Mouse (Mus musculus): ENCODE data around the gene 1810046K07Rik. TPM values are rescaled to one million over a fixed set of nuclear protein-coding genes. Genes with fewer than 3 reads are reported as not detected.

Gene 1810046K07Rik
- not detected in 2 replicates for polyA plus RNA-seq (2015; fragmentation: Nextera tagmentation; extraction: Ambion mirVana)

DNA sequence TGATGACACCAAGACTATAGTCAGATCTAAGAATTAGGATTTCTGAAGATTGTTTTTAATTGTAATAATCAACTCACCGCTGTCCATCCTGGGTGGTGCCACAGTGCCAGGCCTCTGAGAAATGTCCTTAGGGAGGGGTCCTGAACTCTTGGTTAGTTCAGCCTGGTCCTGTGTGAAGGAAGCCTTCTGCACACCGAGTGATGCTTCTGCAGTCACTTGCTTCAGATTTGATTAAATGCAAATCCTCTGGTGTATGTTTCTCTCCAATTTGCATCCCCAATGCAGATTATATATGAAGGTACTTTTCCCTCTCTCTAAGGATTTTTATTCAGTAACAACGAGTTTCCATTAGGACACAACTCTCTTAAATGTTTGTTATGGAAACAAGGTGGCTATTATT lies at the start of gene 1810046K07Rik:
Gene 1810046K07Rik (minus strand): TSS at position 187 of the 400 bp plus-strand sequence.
- no peak within 1 kb of the TSS for H3K4me3 ChIP-seq (replicated peaks)
- no peak for DNase-seq
- H3K9ac ChIP-seq = no peak within 1 kb of the TSS
- no peaks in the 10 kb centered on the region for H3K36me3 ChIP-seq
- ATAC-seq (ENCODE audit: low read depth) = no peak
- WGBS (ENCODE audit: insufficient replicate concordance) = 67% methylated on average over 3 of the region's 3 CpGs
- no peak within 1 kb of the TSS for H3K27ac ChIP-seq
- no peaks in the 10 kb centered on the region for H3K9me3 ChIP-seq (replicated peaks)
- no peak within 1 kb of the TSS for H3K4me2 ChIP-seq
- H3K4me1 ChIP-seq (replicated peaks) = no peaks in the 10 kb centered on the region
- H3K27me3 ChIP-seq = no peaks in the 10 kb centered on the region

DNA sequence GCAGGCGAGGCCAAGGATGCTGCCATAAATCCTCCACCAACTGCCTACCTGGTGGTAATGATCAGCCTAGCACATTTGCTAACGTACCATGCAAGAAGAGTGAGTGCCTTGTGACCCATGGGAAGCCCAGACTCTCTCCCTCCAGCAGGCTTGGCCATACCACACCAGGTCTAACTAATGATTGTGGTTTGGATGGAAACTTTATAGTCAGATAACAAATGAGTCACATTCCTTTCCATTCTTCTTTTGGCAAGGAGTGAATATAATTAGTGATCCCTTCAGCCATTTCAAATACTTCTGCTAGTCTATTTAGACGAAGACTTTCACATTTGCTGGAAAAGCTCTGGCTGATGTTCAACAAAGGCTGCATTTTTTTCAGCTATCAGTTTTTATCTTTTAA lies 40.8 kb upstream of the 1810046K07Rik start:
- Histone ChIP-seq H3K4me3 (replicated peaks) (no peak overlapping the region), H3K36me3 (no peaks in the 10 kb centered on the region), H3K9ac (no peak overlapping the region), H3K4me1 (replicated peaks) (no peaks in the 10 kb centered on the region), H3K4me2 (no peak overlapping the region), H3K9me3 (replicated peaks) (no peaks in the 10 kb centered on the region), H3K27ac (no peak overlapping the region), H3K27me3 (no peaks in the 10 kb centered on the region)
- WGBS (ENCODE audit: insufficient replicate concordance) = 57% methylated on average over 3 of the region's 3 CpGs
- ATAC-seq (ENCODE audit: low read depth) = no peak
- DNase-seq = no peak

DNA sequence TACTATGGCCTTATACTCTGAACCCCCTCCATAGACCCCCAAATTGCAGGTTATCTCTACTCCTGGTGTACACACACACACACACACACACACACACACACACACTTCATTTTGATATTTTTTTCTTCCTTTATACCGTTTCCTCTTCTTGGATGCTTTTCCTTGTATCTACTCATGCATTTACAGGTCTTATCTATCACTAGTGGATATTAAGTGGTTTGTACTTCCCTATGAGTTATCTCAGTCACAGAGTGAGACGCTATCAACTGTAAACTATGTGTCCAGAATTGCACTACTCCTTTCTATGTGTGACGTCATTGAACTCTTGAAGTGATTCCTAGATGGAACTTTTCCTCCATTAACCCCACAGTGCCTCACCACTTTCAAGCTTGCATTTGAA lies 38.4 kb upstream of the 1810046K07Rik start:
- H3K36me3 ChIP-seq = no peaks in the 10 kb centered on the region
- no peak overlapping the region for H3K4me3 ChIP-seq (replicated peaks)
- H3K4me2 ChIP-seq = no peak overlapping the region
- DNase-seq (no peak), ATAC-seq (ENCODE audit: low read depth) (no peak)
- H3K27me3 ChIP-seq = no peaks in the 10 kb centered on the region
- no peak overlapping the region for H3K27ac ChIP-seq
- WGBS (ENCODE audit: insufficient replicate concordance) = 48% methylated on average over 3 of the region's 3 CpGs
- no peak overlapping the region for H3K9ac ChIP-seq
- H3K4me1 ChIP-seq (replicated peaks) = no peaks in the 10 kb centered on the region
- no peaks in the 10 kb centered on the region for H3K9me3 ChIP-seq (replicated peaks)

DNA sequence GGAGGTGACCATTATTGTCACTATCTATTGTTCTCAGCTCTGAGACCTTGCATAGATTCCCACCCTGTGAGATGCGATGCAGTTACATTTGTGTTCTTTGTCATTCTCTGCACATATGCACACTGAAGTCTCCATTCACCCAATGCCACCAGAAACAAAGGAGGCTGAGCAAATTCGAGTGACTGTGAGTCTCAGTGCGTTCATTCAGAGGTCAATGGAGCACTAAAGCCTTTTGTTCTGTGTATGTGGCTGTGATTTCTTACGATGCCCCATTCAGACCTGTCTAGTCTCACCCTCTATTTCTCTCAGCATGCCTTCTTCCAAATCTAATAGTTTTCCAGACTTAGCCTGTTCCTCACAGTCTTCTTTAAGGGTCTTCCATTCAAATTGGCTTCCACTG lies 35.3 kb upstream of the 1810046K07Rik start:
- Histone ChIP-seq H3K4me3 (replicated peaks) (no peak overlapping the region), H3K27ac (no peak overlapping the region), H3K4me2 (no peak overlapping the region), H3K36me3 (no peaks in the 10 kb centered on the region), H3K9me3 (replicated peaks) (no peaks in the 10 kb centered on the region), H3K4me1 (replicated peaks) (no peaks in the 10 kb centered on the region), H3K9ac (no peak overlapping the region), H3K27me3 (no peaks in the 10 kb centered on the region)
- WGBS (ENCODE audit: insufficient replicate concordance) = 59% methylated on average over 4 of the region's 4 CpGs
- DNase-seq (no peak), ATAC-seq (ENCODE audit: low read depth) (no peak)

DNA sequence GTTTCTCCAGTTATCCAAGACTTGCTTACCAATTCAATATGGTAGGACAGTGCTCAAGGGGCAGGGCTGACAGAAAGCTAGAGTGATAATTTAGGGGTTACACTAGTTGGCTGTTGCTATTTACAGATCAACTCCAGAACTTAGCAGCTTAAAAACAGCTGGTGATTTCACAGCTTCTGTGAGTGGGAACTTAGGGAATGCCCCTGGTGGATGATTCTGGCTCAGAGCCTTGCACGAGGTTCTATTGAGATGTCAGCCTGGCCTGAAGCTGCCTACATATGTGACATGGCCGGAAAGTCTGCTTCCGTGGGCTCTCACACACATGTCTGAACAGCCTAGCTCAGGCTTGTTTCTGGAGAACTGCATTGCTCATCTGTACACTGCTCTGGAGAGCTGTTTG lies 24.8 kb upstream of the 1810046K07Rik start:
- Histone ChIP-seq H3K4me1 (replicated peaks) (no peaks in the 10 kb centered on the region), H3K4me2 (no peak overlapping the region), H3K27me3 (no peaks in the 10 kb centered on the region), H3K27ac (no peak overlapping the region), H3K9me3 (replicated peaks) (no peaks in the 10 kb centered on the region), H3K9ac (no peak overlapping the region), H3K36me3 (no peaks in the 10 kb centered on the region), H3K4me3 (replicated peaks) (no peak overlapping the region)
- no peak for DNase-seq
- 68% methylated on average over 3 of the region's 3 CpGs for WGBS (ENCODE audit: insufficient replicate concordance)
- ATAC-seq (ENCODE audit: low read depth) = no peak

DNA sequence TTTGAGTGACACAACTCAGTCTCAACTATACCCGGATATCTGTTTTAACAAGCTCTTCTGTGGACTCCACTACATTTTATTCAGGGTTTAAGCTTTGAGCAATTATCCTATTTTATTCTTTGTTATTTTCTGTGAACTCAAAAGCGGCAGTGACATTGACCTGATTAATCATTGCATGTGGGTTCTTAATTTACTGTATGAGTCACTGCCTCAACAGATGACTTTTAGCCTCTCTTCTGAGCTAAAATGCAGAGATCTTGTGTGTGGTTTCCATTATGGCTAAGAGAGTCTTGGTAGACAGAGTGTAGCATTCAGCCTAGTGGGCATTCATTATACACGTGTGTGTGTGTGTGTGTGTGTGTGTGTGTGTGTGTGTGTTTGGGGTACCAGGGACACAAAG lies 24.2 kb upstream of the 1810046K07Rik start:
- Histone ChIP-seq H3K36me3 (no peaks in the 10 kb centered on the region), H3K27me3 (no peaks in the 10 kb centered on the region), H3K4me3 (replicated peaks) (no peak overlapping the region), H3K9ac (no peak overlapping the region), H3K9me3 (replicated peaks) (no peaks in the 10 kb centered on the region), H3K27ac (no peak overlapping the region), H3K4me2 (no peak overlapping the region), H3K4me1 (replicated peaks) (no peaks in the 10 kb centered on the region)
- 72% methylated on average over 3 of the region's 3 CpGs for WGBS (ENCODE audit: insufficient replicate concordance)
- DNase-seq (no peak), ATAC-seq (ENCODE audit: low read depth) (no peak)

DNA sequence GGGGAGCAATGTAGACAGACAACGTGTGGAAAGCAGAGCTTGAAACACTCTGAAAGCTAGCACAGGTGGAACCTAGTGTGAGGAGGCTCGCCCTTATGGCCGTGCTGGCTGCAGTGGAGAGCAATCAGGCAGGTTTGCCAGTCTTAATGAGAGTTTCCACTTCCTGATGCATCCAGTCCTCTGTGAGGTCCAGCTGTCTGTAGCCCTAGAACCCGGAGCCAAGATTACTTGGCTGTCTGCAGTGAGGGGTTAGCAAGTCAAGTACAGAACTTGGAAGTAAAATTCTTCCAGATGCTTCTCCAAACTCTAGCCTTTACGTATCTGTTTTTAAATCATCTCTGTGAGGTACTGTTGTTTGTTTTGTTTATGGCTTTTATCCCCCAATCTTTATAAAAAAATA lies 20.7 kb upstream of the 1810046K07Rik start:
- DNase-seq = no peak
- 64% methylated on average over 5 of the region's 5 CpGs for WGBS (ENCODE audit: insufficient replicate concordance)
- no peaks in the 10 kb centered on the region for H3K36me3 ChIP-seq
- no peaks in the 10 kb centered on the region for H3K9me3 ChIP-seq (replicated peaks)
- no peaks in the 10 kb centered on the region for H3K27me3 ChIP-seq
- H3K27ac ChIP-seq = no peak overlapping the region
- H3K4me1 ChIP-seq (replicated peaks) = no peaks in the 10 kb centered on the region
- no peak overlapping the region for H3K9ac ChIP-seq
- no peak overlapping the region for H3K4me2 ChIP-seq
- no peak for ATAC-seq (ENCODE audit: low read depth)
- no peak overlapping the region for H3K4me3 ChIP-seq (replicated peaks)

DNA sequence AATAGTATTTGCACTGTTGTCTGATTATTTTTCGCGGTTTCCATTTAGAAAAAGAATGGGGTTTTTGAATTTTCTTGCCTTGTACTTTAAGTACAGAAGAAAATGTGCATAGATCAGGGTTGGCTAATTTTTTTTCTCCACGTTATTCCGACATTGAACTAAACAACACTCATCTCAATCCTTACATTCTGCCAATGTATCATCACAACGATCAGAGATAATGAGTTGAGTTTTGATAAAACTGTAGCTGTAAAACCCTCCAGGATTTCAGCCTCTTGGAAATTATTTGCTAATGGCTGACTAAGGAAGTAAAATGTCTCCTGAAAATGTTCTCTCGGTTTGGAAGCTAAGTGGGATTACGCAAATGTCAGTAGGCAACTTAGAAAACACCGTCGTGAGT lies 17.1 kb upstream of the 1810046K07Rik start:
- Histone ChIP-seq H3K36me3 (no peaks in the 10 kb centered on the region), H3K9me3 (replicated peaks) (no peaks in the 10 kb centered on the region), H3K4me3 (replicated peaks) (no peak overlapping the region), H3K9ac (no peak overlapping the region), H3K4me1 (replicated peaks) (no peaks in the 10 kb centered on the region), H3K27ac (no peak overlapping the region), H3K27me3 (no peaks in the 10 kb centered on the region), H3K4me2 (no peak overlapping the region)
- DNase-seq (no peak), ATAC-seq (ENCODE audit: low read depth) (no peak)
- 73% methylated on average over 9 of the region's 9 CpGs for WGBS (ENCODE audit: insufficient replicate concordance)

DNA sequence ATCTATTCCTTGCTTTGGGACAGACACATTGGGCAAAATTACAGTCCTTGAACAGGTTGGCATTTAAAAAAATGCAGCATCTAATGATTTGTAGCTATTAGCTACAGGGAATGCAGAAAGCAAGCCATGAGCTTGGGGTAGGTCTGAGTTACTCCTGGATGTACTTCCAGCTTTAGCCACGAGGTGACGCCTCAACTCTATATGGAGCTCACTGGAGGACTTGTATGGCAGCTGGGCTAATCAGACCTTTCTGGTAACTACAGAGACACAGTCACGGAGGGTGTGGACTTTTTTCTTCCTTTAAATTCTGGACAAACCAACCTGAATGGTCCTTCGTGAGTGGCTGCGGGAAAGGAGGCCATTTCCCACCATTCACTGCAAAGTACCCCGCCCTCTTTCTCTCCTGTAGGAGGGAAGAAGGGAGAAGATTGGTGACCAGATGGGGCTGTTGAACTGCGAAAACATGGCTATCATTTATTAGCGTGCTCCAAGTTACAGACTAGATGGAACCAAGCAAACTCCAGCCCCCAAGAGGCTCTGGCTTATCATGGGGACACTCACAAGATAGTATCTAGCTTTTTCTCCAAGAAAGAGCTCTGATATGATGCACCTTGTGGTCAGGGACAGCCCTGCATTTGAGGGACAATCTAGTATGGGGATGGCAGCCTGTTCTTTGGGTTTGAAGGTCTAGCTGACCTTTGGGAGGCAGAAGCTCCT lies 6.7 kb upstream of the 1810046K07Rik start:
- Histone ChIP-seq H3K9me3 (replicated peaks) (no peaks in the 10 kb centered on the region), H3K4me3 (replicated peaks) (no peak overlapping the region), H3K27me3 (no peaks in the 10 kb centered on the region), H3K27ac (no peak overlapping the region), H3K4me2 (no peak overlapping the region), H3K4me1 (replicated peaks) (no peaks in the 10 kb centered on the region), H3K36me3 (no peaks in the 10 kb centered on the region), H3K9ac (no peak overlapping the region)
- 23% methylated on average over 8 of the region's 8 CpGs for WGBS (ENCODE audit: insufficient replicate concordance)
- no peak for ATAC-seq (ENCODE audit: low read depth)
- DNase-seq = peak; percentile 10

DNA sequence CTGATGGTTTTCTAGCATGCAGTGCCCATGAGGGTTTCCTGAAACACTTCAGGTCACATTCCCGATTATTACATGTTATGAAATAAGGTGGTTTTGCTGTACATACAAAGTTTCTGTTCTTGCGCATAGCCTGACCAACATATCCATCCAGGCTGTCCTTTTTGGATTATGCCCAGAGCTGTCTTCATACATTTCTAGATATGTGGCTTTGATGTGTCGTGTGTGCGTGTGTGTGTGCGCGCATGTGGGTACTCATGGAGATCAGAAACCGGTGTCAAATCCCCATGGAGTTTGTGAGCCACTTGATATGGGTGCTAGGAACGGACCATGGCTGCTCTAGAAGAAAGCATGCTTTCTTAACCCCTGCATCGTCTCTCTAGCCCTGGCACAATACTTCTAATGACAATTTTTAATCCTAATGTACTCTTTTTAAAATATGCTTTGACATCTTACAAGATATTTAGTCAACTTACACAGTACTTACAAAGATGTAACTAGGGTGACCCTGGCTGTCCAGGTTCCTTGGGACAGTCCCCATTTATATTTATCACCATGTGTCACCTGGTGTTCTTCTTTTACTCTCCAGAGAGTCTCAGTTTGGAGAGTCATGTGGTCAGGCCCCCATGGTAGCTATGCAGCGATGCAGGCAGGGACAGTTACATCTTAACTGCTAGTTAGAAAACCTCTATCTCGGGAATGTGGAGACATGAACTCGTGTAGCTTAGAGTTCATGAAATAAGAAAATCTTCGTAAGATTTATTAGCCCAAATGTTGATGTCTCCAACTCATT lies 2.9 kb upstream of the 1810046K07Rik start:
- H3K9me3 ChIP-seq (replicated peaks) = no peaks in the 10 kb centered on the region
- no peaks in the 10 kb centered on the region for H3K4me1 ChIP-seq (replicated peaks)
- H3K27ac ChIP-seq = no peak overlapping the region
- no peak for DNase-seq
- ATAC-seq (ENCODE audit: low read depth) = no peak
- H3K4me2 ChIP-seq = no peak overlapping the region
- H3K27me3 ChIP-seq = no peaks in the 10 kb centered on the region
- H3K9ac ChIP-seq = no peak overlapping the region
- no peak overlapping the region for H3K4me3 ChIP-seq (replicated peaks)
- 68% methylated on average over 13 of the region's 13 CpGs for WGBS (ENCODE audit: insufficient replicate concordance)
- H3K36me3 ChIP-seq = no peaks in the 10 kb centered on the region

DNA sequence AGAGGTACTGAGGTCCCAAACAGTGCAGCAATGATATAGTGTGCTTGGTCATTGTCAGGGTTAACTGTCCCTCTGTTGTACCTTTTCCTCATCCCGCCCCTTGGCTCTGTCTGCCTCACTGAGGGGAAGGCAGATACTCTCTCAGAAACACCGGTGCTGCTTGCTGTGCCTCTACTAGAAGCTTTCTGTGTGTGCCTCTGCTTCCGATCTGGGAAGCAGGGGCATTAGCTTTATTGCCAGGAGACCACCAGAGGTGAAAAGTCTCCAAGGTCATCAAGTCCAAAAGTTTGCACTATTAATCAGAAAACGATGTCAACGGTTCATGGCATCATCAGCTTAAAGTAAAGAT lies 1.2 kb downstream of the 1810046K07Rik start:
- H3K27ac ChIP-seq = no peak overlapping the region
- no peak overlapping the region for H3K4me3 ChIP-seq (replicated peaks)
- no peaks in the 10 kb centered on the region for H3K27me3 ChIP-seq
- H3K9me3 ChIP-seq (replicated peaks) = no peaks in the 10 kb centered on the region
- H3K4me1 ChIP-seq (replicated peaks) = no peaks in the 10 kb centered on the region
- ATAC-seq (ENCODE audit: low read depth) = no peak
- no peak overlapping the region for H3K4me2 ChIP-seq
- no peak overlapping the region for H3K9ac ChIP-seq
- DNase-seq = no peak
- no peaks in the 10 kb centered on the region for H3K36me3 ChIP-seq
- 59% methylated on average over 5 of the region's 5 CpGs for WGBS (ENCODE audit: insufficient replicate concordance)
